Mouse (Mus musculus) kidney, embryonic 16.5 days (tissue): ENCODE results near the gene Ppig. TPM values are rescaled to one million over a fixed set of nuclear protein-coding genes. Genes with fewer than 3 reads are reported as not detected.

ENCODE experiments used
- ATAC-seq: fragments of 200-750 bp; cut with Nextera tagmentation; 2 replicates; pipeline ENCODE4 v1.8.0; 2017; ENCODE audit warnings: moderate TSS enrichment; ENCODE audit not compliant: low FRiP score, low TSS enrichment
- H3K27ac ChIP-seq: fragments of 300-500 bp; sonication (generic); 2 replicates; pipeline ENCODE4 v1.5.1; 2014; ENCODE audit warnings: low read length
- H3K27me3 ChIP-seq: fragments of 300-500 bp; sonication (generic); 2 replicates; pipeline ENCODE4 v1.6.1; 2014; ENCODE audit warnings: low read length, control low read depth, mixed read lengths; ENCODE audit not compliant: insufficient read depth
- H3K36me3 ChIP-seq: fragments of 300-500 bp; sonication (generic); 2 replicates; pipeline ENCODE4 v1.6.1; 2014; ENCODE audit warnings: low read length, control low read depth, mixed read lengths; ENCODE audit not compliant: insufficient read depth
- H3K4me1 ChIP-seq: fragments of 300-500 bp; sonication (generic); 2 replicates; pipeline ENCODE4 v1.6.1; 2014; ENCODE audit warnings: low read length, control low read depth, mixed read lengths; ENCODE audit not compliant: insufficient read depth
- H3K4me2 ChIP-seq: fragments of 300-500 bp; sonication (generic); replicated peaks from 2 replicates; pipeline ENCODE4 v1.6.1; 2014; ENCODE audit warnings: low read depth, low read length
- H3K4me3 ChIP-seq: fragments of 300-500 bp; sonication (generic); 2 replicates; pipeline ENCODE4 v1.5.1; 2014; ENCODE audit warnings: mild to moderate bottlenecking, low read length
- H3K9ac ChIP-seq: fragments of 300-500 bp; sonication (generic); replicated peaks from 2 replicates; pipeline ENCODE4 v1.6.1; 2014; ENCODE audit warnings: low read length
- H3K9me3 ChIP-seq: fragments of 300-500 bp; sonication (generic); 2 replicates; pipeline ENCODE4 v1.6.1; 2016; ENCODE audit warnings: low read length, control low read depth
- WGBS: fragments of 180-500 bp; shearing (Covaris S2); extraction: QIAGEN DNeasy Blood & Tissue Kit; methylation state at CpG from one replicate; pipeline ENCODE4 v1.1.7; 2014; 5-methylcytosine and 5-hydroxymethylcytosine counted together
- polyA plus RNA-seq: library from polyadenylated mRNA; unstranded; fragments of >200 nt; fragmentation: Nextera tagmentation; extraction: Ambion mirVana; gene quantifications from 2 replicates; pipeline ENCODE4 v1.2.1, GENCODE M21; 2015

Gene Ppig
- polyA plus RNA-seq, 1 experiment from 2014 or later = 130 TPM

GRCm38 (mm10) chr2:69790285-69790684 is 67.9 kb downstream of the Ppig start:
- WGBS = under 1% methylated on average over 10 of the region's 10 CpGs

GRCm38 (mm10) chr2:69790722-69791121 is 68.4 kb downstream of the Ppig start:
- H3K4me2 ChIP-seq = peak overlapping the region; percentile 90
- H3K27me3 ChIP-seq = no peaks in the 10 kb centered on the region
- ATAC-seq = no peak
- WGBS = 73% methylated on average over 4 of the region's 4 CpGs
- no peaks in the 10 kb centered on the region for H3K9me3 ChIP-seq
- no peak overlapping the region for H3K9ac ChIP-seq
- H3K4me1 ChIP-seq = peaks cover 10% of the 10 kb centered on the region
- peaks cover 26% of the 10 kb centered on the region for H3K36me3 ChIP-seq
- H3K4me3 ChIP-seq = peak overlapping the region; percentile 87
- H3K27ac ChIP-seq = no peak overlapping the region

More at GRCm38 (mm10) chr2:69790285-69790684, 67.9 kb downstream of the Ppig start:
- Histone ChIP-seq H3K27ac (peak overlapping the region; percentile 88), H3K36me3 (peaks cover 22% of the 10 kb centered on the region), H3K9me3 (no peaks in the 10 kb centered on the region), H3K27me3 (no peaks in the 10 kb centered on the region), H3K4me3 (peak overlapping the region; percentile 87), H3K4me1 (peaks cover 10% of the 10 kb centered on the region), H3K9ac (peak overlapping the region; percentile 86), H3K4me2 (peak overlapping the region; percentile 90)
- peak; percentile 40; the same call in 1 of the 2 replicates for ATAC-seq

GRCm38 (mm10) chr2:69802911-69803312 is 80.6 kb downstream of the Ppig start:
- Histone ChIP-seq H3K4me1 (no peaks in the 10 kb centered on the region), H3K9ac (no peak overlapping the region), H3K9me3 (no peaks in the 10 kb centered on the region), H3K4me3 (no peak overlapping the region), H3K27me3 (no peaks in the 10 kb centered on the region), H3K36me3 (0 out of 2 replicates have a peak, but pooled peaks cover under 1% of the 10 kb centered on the region), H3K27ac (no peak overlapping the region), H3K4me2 (no peak overlapping the region)
- peak; percentile 65 for ATAC-seq
- WGBS = 49% methylated on average over 5 of the region's 5 CpGs

Other genes starting within 250 kb of the Ppig start
- 21.4 and 23.0 TPM in 2 replicates for gene Lrp2, start 136.5 kb upstream of the Ppig start, polyA plus RNA-seq
- 16.1 and 19.9 TPM in 2 replicates for gene Bbs5, start 75.4 kb upstream of the Ppig start, polyA plus RNA-seq
- 0.86 and 1.1 TPM in 2 replicates for gene Klhl41, start 52.4 kb upstream of the Ppig start, polyA plus RNA-seq
- 12.4 and 14.1 TPM in 2 replicates for gene Fastkd1, start 9.0 kb upstream of the Ppig start, polyA plus RNA-seq
- 1.4 and 3.3 TPM in 2 replicates for gene Ccdc173, start 67.0 kb downstream of the Ppig start, polyA plus RNA-seq
- gene Phospho2, start 67.1 kb downstream of the Ppig start, polyA plus RNA-seq = 24.5 and 24.9 TPM in 2 replicates
- gene Klhl23, start 99.4 kb downstream of the Ppig start, polyA plus RNA-seq = 29.9 and 31.5 TPM in 2 replicates
- 296 and 313 TPM in 2 replicates for gene Ssb, start 139.0 kb downstream of the Ppig start, polyA plus RNA-seq
- 38.3 and 39.9 TPM in 2 replicates for gene Mettl5, start 163.1 kb downstream of the Ppig start, polyA plus RNA-seq
- gene Ubr3, start 174.7 kb downstream of the Ppig start, polyA plus RNA-seq = 12.7 and 14.1 TPM in 2 replicates